Mouse (Mus musculus) forelimb bud, embryonic 11.5 days (tissue): ENCODE measurements around the gene Aqp6.

Source experiments
- DNase-seq: peaks from one replicate; pipeline ENCODE4 v3.0.0-alpha.2; 2012; ENCODE audit warnings: low read depth, low spot score

Aqp6 gene

DNA sequence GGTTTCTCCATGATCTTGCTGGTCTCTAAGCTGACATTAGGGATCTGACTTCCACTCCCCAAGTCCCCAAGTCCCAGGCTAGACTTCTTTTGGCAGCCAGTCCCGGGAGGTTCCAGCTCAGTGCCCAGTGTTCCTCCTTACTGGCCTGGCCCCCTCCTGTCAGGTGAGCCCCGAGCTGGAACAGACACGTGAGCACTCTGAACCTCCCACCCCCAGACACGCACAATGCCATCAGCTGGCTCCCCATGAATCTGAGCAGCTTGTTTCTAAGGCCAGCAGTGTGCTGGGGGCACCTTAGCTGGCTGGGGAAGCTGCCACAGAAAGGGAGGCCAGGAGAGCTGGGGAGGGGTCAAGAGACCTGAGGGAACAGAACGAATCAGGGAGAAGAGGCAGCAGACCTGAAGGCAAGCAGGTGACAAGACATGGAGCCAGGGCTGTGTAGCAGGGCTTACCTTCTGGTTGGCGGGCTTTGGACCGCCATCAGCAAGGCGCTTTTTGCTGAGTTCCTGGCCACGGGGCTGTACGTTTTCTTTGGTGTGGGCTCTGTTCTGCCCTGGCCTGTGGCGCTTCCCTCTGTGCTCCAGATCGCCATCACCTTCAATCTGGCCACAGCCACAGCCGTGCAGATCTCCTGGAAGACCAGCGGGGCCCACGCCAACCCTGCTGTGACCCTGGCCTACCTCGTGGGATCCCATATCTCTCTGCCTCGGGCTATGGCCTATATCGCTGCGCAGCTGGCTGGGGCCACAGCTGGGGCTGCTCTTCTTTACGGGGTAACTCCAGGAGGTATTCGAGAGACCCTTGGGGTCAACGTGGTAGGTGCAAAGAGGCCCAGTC, at the start of gene Aqp6:
TSS of gene Aqp6 (plus strand) at position 415 of the 837 bp plus-strand sequence.
- no peak for DNase-seq

DNA sequence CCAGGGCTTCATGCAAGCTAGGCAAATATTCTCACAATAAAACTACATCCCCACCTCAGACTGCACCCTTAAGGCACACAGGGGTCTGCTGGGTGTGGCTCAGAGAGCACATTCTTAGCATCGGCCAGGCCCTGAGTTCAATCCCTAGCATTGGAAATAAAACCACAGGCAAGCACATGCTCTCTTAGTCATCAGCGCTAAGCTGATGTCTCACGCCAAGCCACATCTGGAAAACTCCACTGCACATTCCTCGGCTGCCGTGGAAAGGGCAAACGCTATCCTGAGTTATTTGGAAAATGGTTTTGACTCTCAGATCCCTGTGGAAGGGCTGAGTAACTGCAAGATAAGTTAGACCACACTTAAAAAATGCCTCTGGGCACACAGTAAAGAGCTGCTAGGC, 47.4 kb upstream of the Aqp6 start:
- DNase-seq = peak; percentile 57

DNA sequence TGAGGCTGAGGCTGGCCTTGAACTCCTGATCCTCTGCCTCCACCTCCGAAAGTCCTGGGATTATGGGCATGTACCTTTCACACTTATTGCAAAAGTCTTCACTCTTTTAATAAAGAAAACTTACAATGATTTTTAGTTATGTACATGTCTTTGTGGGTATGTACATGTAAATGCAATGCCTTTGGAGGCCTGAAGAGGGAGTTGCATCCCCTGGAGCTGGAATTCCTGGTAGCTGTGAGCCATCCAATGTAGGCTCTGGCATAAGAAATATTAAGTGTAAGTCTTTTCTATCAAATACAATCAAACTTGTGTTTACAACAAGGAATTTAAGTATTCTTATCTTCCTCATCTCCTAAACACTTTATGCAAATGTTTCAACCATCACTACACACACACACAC, 42.3 kb upstream of the Aqp6 start:
- DNase-seq = no peak

DNA sequence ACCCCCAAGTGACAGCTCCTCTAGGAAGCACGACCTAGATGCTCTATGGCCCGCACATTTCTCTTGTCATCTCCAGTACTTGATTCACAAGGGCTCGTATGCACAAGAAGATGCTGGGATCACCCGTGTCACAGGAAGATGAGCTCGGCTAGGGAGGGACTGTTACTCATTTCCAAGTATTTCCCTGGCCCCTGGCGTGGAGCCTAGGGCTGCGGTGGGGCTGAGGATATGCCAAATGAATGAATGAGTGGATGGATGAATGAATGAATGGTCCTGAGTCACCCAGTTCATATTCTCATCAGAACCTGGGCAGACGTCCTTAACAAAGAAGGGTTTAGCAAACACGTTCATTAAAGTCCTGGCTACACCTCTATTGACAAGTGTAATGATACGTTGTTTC, 41.0 kb upstream of the Aqp6 start:
- DNase-seq = no peak

- DNase-seq = no peak
These were observed 33.8 kb upstream of the Aqp6 start for GRCm38 (mm10) chr15:99567371-99567770.

GRCm38 (mm10) chr15:99568682-99569081, 32.5 kb upstream of the Aqp6 start:
- DNase-seq = no peak

- DNase-seq = no peak
These were observed 32.1 kb upstream of the Aqp6 start for GRCm38 (mm10) chr15:99569123-99569522.

- no peak for DNase-seq
These were observed 22.3 kb upstream of the Aqp6 start, which contains the start of gene Aqp2 for GRCm38 (mm10) chr15:99578802-99579485. Gene Aqp2, plus strand, starts transcription at chr15:99579055.

DNA sequence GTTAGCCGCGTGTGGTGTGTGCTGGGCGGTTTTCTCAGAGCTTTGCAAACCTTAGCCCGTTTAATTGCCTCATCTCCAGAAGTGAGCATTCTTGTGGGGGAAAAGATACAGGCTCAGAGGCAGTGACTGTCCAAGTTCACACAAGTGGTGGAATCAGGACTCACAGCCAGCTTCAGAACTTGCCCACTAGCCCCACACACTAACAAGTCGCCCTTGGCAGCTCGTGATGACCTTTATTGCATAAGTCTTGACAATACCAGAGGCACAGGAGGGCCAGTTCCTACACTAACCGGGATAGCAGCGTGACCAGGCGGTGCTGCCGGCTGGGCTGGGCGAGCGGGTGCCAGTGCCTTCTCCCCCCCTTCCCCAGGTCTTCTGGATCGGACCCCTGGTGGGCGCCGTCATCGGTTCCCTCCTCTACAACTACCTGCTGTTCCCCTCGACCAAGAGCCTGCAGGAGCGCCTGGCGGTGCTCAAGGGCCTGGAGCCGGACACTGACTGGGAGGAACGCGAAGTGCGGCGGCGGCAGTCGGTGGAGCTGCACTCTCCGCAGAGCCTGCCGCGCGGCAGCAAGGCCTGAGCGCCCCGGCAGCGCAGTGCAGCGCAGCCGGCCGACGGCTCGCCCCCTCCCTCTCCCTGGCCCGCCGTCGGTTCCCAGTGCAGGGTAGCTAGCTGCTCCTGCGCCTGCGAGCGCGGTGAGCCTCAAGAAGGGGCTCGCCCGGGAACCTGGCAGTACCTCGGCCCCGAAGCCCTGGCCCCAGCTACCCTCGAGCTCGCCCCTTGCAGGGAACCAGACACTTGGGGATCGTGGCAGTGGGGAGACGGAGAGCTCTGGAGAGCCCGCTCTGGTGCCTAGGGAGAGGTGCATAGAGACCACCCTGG, 17.5 kb upstream of the Aqp6 start:
- peak; percentile 32 for DNase-seq

- DNase-seq = no peak
These were observed 16.6 kb upstream of the Aqp6 start for GRCm38 (mm10) chr15:99584407-99585202.

- DNase-seq = no peak
These were observed 15.5 kb upstream of the Aqp6 start for GRCm38 (mm10) chr15:99585741-99586140.

- DNase-seq = no peak
These were observed 14.7 kb upstream of the Aqp6 start for GRCm38 (mm10) chr15:99586525-99586924.

GRCm38 (mm10) chr15:99589237-99589636, 12.0 kb upstream of the Aqp6 start:
- DNase-seq = no peak

GRCm38 (mm10) chr15:99589704-99590103, 11.5 kb upstream of the Aqp6 start:
- DNase-seq = no peak

DNA sequence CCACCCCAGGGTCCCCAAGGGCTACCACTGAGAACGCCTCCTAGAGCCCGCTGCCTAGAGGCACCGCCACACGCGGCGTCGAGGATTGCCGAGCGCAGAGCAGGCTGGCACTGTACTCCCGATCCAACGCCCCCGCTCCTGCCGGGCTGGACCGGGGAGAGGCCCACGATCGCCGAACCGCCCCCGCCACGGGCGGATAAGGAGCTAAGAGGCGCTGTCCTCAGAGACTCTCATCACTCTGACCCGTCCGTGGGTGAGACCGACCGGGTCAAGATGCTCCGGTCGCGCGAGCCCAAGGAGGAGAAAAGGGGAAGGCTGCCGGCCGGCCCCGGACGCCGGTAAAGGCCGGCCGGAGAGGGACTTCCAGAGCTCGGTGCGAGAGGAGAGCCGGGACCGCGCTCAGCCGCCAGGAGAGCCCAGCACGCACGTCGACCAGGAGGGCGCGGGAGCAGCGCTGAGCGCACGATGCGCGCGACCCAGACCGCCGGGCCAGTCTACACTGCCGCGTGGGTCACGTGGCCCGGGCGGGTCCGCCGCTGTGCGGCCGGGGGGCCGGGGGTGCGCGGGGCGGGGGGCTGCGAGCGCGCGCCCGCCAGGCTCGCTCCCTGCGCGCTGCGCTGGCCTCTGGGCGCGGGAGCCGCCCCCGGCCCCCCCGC, 10.6 kb upstream of the Aqp6 start, which contains the start of gene Aqp5:
TSS of gene Aqp5 (plus strand) at position 354 of the 656 bp plus-strand sequence.
- DNase-seq = no peak

GRCm38 (mm10) chr15:99592177-99592576, 9.0 kb upstream of the Aqp6 start:
- no peak for DNase-seq

- DNase-seq = no peak
These were observed 8.3 kb upstream of the Aqp6 start for GRCm38 (mm10) chr15:99592877-99593276.

DNA sequence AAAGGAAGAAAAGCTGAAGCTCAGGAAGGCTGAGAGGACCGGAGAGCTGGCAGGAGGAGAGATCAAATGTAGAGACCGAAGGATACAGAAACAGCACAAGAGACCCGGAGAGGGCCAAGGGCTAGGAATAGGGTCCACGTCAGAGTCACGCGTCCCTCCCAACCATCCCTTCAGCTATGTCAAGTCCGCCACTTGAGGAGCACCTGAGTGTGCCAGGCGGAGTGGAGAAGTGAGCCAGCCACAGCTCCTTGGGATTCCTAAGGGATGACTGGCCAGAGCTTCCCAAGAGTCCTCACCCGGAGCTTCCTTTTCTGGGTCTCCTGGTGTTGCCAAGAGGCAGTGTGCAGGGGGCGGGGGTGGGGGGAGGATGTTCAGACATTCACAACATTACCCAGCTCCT, 6.2 kb upstream of the Aqp6 start:
- no peak for DNase-seq

GRCm38 (mm10) chr15:99596056-99596687, 5.0 kb upstream of the Aqp6 start:
- DNase-seq = peak; percentile 91

DNA sequence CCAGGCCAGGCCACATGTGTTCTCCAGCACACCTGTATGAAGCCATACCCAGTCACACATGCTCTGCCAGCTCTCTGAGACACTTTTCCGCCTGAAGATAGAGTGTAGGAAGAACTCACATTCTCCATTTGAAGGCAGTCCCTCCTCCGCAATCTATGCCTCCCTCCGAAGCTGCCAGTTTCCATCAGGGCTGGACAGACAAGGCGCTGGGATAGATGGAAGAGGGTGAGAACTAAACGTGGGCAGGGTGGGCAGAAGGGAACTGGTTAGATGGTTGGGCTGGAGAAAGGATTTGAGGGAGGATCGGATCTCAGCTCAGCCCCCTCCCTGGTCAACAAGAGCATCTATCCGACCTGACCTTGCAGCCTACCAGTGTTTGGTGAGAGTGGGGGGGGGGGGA, 4.4 kb upstream of the Aqp6 start:
- no peak for DNase-seq
